Mouse (Mus musculus) heart, embryonic 16.5 days (tissue): ENCODE data around the gene Cfp. TPM values are rescaled to one million over a fixed set of nuclear protein-coding genes. Genes with fewer than 3 reads are reported as not detected.

Source experiments
- ATAC-seq: fragments of 200-750 bp; cut with Nextera tagmentation; replicated peaks from 2 replicates; pipeline ENCODE4 v1.8.0; 2017; ENCODE audit warnings: moderate number of reproducible peaks; ENCODE audit not compliant: insufficient read depth, low FRiP score; ENCODE audit errors: extremely low read depth
- H3K27ac ChIP-seq: fragments of 300-500 bp; sonication (generic); 2 replicates; pipeline ENCODE4 v1.5.1; 2014; ENCODE audit warnings: mild to moderate bottlenecking, low read length, control low read depth, moderate library complexity
- H3K27me3 ChIP-seq: fragments of 300-500 bp; sonication (generic); 2 replicates; pipeline ENCODE4 v1.6.1; 2014; ENCODE audit warnings: low read length, mixed read lengths; ENCODE audit not compliant: control insufficient read depth, insufficient read depth
- H3K36me3 ChIP-seq: fragments of 300-500 bp; sonication (generic); 2 replicates; pipeline ENCODE4 v1.6.1; 2014; ENCODE audit not compliant: control insufficient read depth, insufficient read depth
- H3K4me1 ChIP-seq: fragments of 300-500 bp; sonication (generic); 2 replicates; pipeline ENCODE4 v1.6.1; 2014; ENCODE audit warnings: low read length, mixed read lengths; ENCODE audit not compliant: control insufficient read depth, insufficient read depth
- H3K4me2 ChIP-seq: fragments of 300-500 bp; sonication (generic); 2 replicates; pipeline ENCODE4 v1.6.1; 2014; ENCODE audit warnings: low read depth, mild to moderate bottlenecking, control low read depth, low read length
- H3K4me3 ChIP-seq: fragments of 300-500 bp; sonication (generic); 2 replicates; pipeline ENCODE4 v1.5.1; 2014; ENCODE audit warnings: mild to moderate bottlenecking, control low read depth, low read length
- H3K9ac ChIP-seq: fragments of 300-500 bp; sonication (generic); 2 replicates; pipeline ENCODE4 v1.6.1; 2014; ENCODE audit warnings: low read length, control low read depth
- H3K9me3 ChIP-seq: fragments of 300-500 bp; sonication (generic); replicated peaks from 2 replicates; pipeline ENCODE4 v1.6.1; 2016; ENCODE audit warnings: low read length; ENCODE audit not compliant: control insufficient read depth
- WGBS: fragments of 180-500 bp; shearing (Covaris S2); extraction: QIAGEN DNeasy Blood & Tissue Kit; methylation state at CpG from one replicate; pipeline ENCODE4 v1.1.7; 2014; 5-methylcytosine and 5-hydroxymethylcytosine counted together
- polyA plus RNA-seq: library from polyadenylated mRNA; unstranded; fragments of >200 nt; fragmentation: Nextera tagmentation; extraction: Ambion mirVana; gene quantifications from 2 replicates; pipeline ENCODE4 v1.2.1, GENCODE M21; 2015

The Cfp gene
- polyA plus RNA-seq = 4.5 and 5.8 TPM in 2 replicates

GRCm38 (mm10) chrX:20931364-20931763 is at the start of gene Cfp:
TSS of gene Cfp (minus strand) at chrX:20931555.
- Histone ChIP-seq H3K4me1 (no peaks in the 10 kb centered on the region), H3K27ac (no peak within 1 kb of the TSS), H3K9ac (no peak within 1 kb of the TSS), H3K4me3 (no peak within 1 kb of the TSS), H3K4me2 (no peak within 1 kb of the TSS), H3K27me3 (no peaks in the 10 kb centered on the region), H3K36me3 (0 out of 2 replicates have a peak, but pooled peaks cover 3% of the 10 kb centered on the region), H3K9me3 (no peaks in the 10 kb centered on the region; the same call in 1 of the 2 replicates)
- ATAC-seq = no peak
- WGBS = 87% methylated on average over 1 of the region's 1 CpGs

GRCm38 (mm10) chrX:20980901-20981300 is 49.5 kb upstream of the Cfp start:
- H3K9me3 ChIP-seq = no peaks in the 10 kb centered on the region
- no peak overlapping the region for H3K9ac ChIP-seq
- no peak for ATAC-seq
- no peak overlapping the region for H3K4me3 ChIP-seq
- no peaks in the 10 kb centered on the region for H3K27me3 ChIP-seq
- 50% methylated on average over 1 of the region's 1 CpGs for WGBS
- H3K4me1 ChIP-seq = no peaks in the 10 kb centered on the region
- no peak overlapping the region for H3K4me2 ChIP-seq
- H3K27ac ChIP-seq = no peak overlapping the region
- no peaks in the 10 kb centered on the region for H3K36me3 ChIP-seq

GRCm38 (mm10) chrX:20961477-20962378 is 30.4 kb upstream of the Cfp start, which contains the start of gene Uxt:
TSS of gene Uxt (minus strand) at chrX:20962017.
- 14% methylated on average over 57 of the region's 57 CpGs for WGBS
- Histone ChIP-seq H3K4me1 (peaks cover 3% of the 10 kb centered on the region), H3K4me3 (peak within 1 kb of the TSS; percentile 64), H3K36me3 (no peaks in the 10 kb centered on the region), H3K4me2 (peak within 1 kb of the TSS; percentile 62), H3K9ac (peak within 1 kb of the TSS; percentile 68), H3K27me3 (no peaks in the 10 kb centered on the region), H3K27ac (peak within 1 kb of the TSS; percentile 85), H3K9me3 (no peaks in the 10 kb centered on the region)
- peak; percentile 90 for ATAC-seq

- peak; percentile 96 for ATAC-seq
- Histone ChIP-seq H3K9me3 (no peaks in the 10 kb centered on the region), H3K4me1 (peaks cover 2% of the 10 kb centered on the region; the same call in 1 of the 2 replicates), H3K27me3 (no peaks in the 10 kb centered on the region), H3K36me3 (no peaks in the 10 kb centered on the region), H3K27ac (peak within 1 kb of the TSS; percentile 73), H3K4me3 (peak within 1 kb of the TSS; percentile 77), H3K9ac (peak within 1 kb of the TSS; percentile 81), H3K4me2 (peak within 1 kb of the TSS; percentile 65)
- WGBS = 15% methylated on average over 29 of the region's 30 CpGs
Observed at GRCm38 (mm10) chrX:20950191-20950880, 19.0 kb upstream of the Cfp start, which contains the start of gene Elk1. TSS of gene Elk1 (minus strand) at chrX:20950608.

- H3K4me2 ChIP-seq = no peak overlapping the region
- 23% methylated on average over 4 of the region's 4 CpGs for WGBS
- no peak for ATAC-seq
- no peak overlapping the region for H3K4me3 ChIP-seq
- no peaks in the 10 kb centered on the region for H3K27me3 ChIP-seq
- peaks cover 2% of the 10 kb centered on the region; the same call in 1 of the 2 replicates for H3K4me1 ChIP-seq
- H3K36me3 ChIP-seq = no peaks in the 10 kb centered on the region
- H3K9me3 ChIP-seq = no peaks in the 10 kb centered on the region
- H3K27ac ChIP-seq = no peak overlapping the region
- H3K9ac ChIP-seq = no peak overlapping the region
Observed at GRCm38 (mm10) chrX:20946055-20946454, 14.7 kb upstream of the Cfp start.

- Histone ChIP-seq H3K9me3 (no peaks in the 10 kb centered on the region; the same call in 1 of the 2 replicates), H3K9ac (no peak overlapping the region), H3K36me3 (0 out of 2 replicates have a peak, but pooled peaks cover 3% of the 10 kb centered on the region), H3K4me1 (no peaks in the 10 kb centered on the region), H3K27ac (no peak overlapping the region), H3K27me3 (no peaks in the 10 kb centered on the region), H3K4me3 (no peak overlapping the region), H3K4me2 (no peak overlapping the region)
- WGBS = 68% methylated on average over 1 of the region's 1 CpGs
- no peak for ATAC-seq
Observed at GRCm38 (mm10) chrX:20931963-20932362, 608 bp upstream of the Cfp start.

GRCm38 (mm10) chrX:20929859-20930258 is 1.5 kb downstream of the Cfp start:
- Histone ChIP-seq H3K9me3 (no peaks in the 10 kb centered on the region; the same call in 1 of the 2 replicates), H3K27ac (no peak overlapping the region), H3K36me3 (0 out of 2 replicates have a peak, but pooled peaks cover 3% of the 10 kb centered on the region), H3K9ac (no peak overlapping the region), H3K4me1 (no peaks in the 10 kb centered on the region), H3K4me2 (no peak overlapping the region), H3K27me3 (no peaks in the 10 kb centered on the region), H3K4me3 (no peak overlapping the region)
- no peak for ATAC-seq
- 79% methylated on average over 1 of the region's 1 CpGs for WGBS

GRCm38 (mm10) chrX:20924976-20925375 is 6.4 kb downstream of the Cfp start:
- Histone ChIP-seq H3K36me3 (0 out of 2 replicates have a peak, but pooled peaks cover 3% of the 10 kb centered on the region), H3K27me3 (no peaks in the 10 kb centered on the region; the same call in 1 of the 2 replicates)

More at GRCm38 (mm10) chrX:20924976-20925375, 6.4 kb downstream of the Cfp start:
- Histone ChIP-seq H3K9me3 (no peaks in the 10 kb centered on the region), H3K4me1 (no peaks in the 10 kb centered on the region), H3K4me2 (no peak overlapping the region), H3K9ac (no peak overlapping the region), H3K4me3 (no peak overlapping the region), H3K27ac (no peak overlapping the region)
- no peak for ATAC-seq
